Mouse (Mus musculus) thymus, postnatal 36 days (tissue): ENCODE data around the gene Snx20.

Experiments
- DNase-seq, 2 experiments: peaks; one replicate each; pipeline ENCODE4 v3.0.0; 2022; ENCODE audit warnings: mixed read lengths in 2 of 2

Gene Snx20

GRCm38 (mm10) chr8:88642734-88643564 lies 7.0 kb upstream of the Snx20 start:
- DNase-seq = no peak

- DNase-seq = no peak
Observed at GRCm38 (mm10) chr8:88638908-88639307, 3.0 kb upstream of the Snx20 start.

DNA sequence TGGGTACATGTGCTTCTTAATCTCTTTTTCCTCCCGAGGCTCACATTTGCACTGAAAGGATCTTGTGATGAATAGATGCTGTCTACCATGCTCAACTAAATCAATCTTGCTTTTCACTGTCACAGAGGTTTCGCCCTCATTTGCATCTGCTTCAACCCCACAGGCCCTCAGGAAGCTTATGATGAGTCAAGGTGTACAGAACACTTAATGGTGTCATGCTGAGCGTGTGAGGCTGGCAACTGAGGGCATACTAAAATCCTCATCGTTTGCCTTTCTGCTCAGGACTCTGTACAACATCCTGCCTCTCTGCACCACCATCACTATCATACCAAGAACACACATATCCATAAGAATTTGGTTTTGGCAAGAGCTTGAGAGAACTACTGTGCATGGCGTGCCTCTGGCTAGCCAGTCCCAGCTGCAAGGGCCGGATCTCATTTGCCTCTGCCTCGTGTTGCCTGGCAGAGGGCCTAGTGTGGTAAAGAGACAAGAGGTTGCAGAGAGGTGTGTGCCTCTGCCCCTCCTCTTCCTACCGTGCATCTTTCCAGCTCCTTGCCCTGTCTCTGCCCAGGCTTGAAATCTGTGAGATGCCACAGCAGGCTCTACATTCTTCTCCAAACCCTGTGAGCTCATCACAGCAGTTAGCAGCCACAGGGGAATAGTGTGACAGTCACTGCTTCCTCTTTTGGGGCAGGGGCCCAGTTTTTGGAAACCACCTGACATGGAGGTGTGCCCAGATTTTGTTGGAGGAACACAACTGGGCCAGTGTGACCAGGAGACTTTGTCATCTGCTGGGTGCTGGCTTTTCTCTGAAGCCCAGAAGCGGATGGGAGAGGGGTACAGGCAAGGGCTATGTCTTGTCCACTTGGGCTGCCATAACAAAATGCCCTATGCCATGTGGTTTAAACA lies 1.4 kb upstream of the Snx20 start:
- DNase-seq = no peak

GRCm38 (mm10) chr8:88633343-88633765 lies 2.6 kb downstream of the Snx20 start:
- DNase-seq = no peak

GRCm38 (mm10) chr8:88631081-88631480 lies 4.8 kb downstream of the Snx20 start:
- DNase-seq = peak in 1 of 2 experiments; percentile 35

DNA sequence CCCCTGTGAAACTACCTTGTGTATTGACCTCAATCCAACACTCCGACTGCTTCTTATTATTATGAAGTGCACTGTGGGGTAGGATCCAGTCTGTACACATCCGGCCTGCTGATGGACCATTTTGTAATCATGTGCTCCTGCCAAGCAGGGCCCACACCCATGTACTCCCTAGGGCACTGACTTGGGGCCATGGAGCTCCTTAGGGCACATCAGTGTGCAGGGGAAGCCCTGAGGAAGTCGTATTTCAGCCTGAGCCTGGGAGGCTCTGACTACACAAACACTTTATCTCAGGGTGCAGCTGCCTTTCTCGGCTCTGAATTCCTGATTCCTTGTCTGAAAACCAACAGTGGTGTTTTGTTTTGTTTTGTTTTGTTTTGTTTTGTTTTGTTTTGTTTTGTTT lies 5.7 kb downstream of the Snx20 start:
- DNase-seq = no peak

DNA sequence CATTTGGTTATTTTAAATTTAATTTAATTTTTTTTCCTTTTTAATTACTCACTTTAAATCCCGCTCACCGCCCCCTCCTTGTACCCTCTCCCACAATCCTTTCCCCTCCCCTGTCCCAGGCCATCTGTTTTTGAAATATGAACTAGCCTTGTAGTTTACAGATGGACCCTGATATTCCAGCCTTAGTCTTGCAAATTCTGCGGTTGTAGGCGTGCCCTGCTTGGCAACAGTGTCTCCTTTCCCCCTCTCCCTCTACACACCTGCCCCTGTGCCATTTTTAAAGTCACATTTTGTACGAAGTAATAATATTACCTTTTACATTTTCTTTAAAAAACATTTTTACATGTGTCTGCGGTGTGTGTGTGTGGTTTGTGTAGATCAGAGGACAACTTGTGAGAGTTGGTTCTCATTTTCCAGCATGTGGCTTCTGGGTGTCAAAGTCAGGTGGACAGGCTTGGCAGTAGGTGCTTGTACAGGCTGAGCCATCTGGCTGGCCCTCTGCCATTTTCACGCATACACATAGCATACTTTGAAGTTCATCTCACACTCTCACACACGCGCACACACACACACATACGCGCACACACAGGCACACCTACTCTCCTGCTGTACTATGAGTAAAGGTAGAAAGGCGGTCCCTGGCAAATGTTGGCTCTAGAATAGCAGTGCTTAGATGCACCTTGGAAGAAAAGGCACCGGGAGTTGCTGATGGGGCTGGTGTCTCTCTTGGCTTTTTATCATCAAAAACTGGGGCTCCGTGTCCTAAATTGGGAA lies 7.7 kb downstream of the Snx20 start:
- DNase-seq = no peak

GRCm38 (mm10) chr8:88627265-88627991 lies 8.5 kb downstream of the Snx20 start:
- no peak for DNase-seq

DNA sequence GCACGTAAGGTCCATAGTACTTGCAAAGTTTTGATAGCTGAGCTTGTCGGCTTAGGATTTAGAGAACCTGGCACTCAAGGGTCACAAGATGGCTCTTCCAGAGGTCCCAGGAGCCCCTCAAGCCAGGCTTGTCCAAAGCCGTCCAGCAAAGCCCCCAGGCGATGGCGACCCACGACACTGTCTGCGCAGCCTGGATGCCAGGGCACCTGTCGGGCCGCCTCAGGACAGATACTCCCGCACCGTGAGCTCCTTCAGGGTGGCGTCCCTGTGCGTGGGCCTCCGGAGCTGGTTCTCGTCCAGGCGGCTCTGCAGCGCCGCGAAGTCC lies 9.0 kb downstream of the Snx20 start:
- DNase-seq = no peak

DNA sequence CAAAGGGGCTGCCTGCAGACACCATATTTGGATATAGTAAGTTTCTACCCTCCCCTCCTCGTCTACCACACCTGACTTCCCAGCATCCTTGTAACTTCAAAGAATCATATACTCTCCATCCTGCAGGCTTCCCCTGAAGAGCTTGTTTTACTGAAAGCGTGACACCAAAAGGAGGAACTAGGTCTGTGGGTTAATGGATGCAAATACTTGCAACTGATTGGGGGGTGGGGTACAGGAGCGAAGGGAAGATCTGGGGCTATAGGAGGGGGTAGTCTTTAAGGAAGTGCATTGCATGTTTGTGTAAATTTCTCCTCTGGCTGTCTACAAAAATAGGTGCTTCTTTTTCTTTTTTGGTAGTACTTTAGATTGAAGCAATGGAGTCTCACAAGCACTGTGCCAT lies 9.5 kb downstream of the Snx20 start:
- no peak for DNase-seq

DNA sequence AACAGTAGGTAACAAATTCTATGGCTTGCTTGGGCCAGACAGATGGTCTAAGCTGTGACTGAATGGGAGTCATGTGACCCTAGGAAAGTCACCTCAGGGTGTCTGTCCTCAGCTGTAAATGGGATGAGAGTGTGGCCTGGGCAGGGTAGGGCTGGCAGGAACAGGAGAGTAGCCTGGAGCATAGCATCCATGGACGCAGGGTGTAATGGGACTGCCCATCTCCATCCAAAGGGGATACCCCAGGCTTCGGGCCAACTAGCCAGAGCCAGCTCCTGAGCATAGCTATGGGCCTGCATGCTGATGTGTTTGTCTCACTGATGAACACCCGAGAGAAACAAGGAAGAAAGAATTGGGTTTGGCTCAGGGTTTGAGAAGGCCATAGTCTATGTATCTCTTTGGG lies 11.7 kb downstream of the Snx20 start:
- no peak for DNase-seq

- no peak for DNase-seq
Observed at GRCm38 (mm10) chr8:88623351-88623750, 12.6 kb downstream of the Snx20 start.

DNA sequence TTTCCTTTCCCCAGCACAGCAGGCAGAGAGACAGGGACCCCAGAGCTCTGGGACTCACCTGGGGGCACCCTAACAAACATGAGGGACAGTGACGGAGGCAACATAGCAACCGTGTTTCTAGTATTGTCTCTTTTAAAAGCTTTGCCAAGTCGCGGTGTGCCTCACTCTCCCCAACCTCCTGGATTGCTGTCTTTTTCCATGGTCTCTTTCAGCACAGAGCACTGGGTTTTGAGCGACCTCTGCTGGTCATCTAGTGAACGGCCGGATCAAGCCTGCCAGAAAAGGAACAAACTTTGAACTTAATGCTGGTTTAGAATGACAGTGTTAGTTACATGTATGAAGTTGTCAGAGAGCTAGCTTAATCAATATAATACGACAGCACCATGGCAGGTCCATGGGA lies 14.5 kb downstream of the Snx20 start:
- peak; percentile 57 to 59 for DNase-seq

- no peak for DNase-seq
Observed at GRCm38 (mm10) chr8:88620931-88621330, 15.0 kb downstream of the Snx20 start.

DNA sequence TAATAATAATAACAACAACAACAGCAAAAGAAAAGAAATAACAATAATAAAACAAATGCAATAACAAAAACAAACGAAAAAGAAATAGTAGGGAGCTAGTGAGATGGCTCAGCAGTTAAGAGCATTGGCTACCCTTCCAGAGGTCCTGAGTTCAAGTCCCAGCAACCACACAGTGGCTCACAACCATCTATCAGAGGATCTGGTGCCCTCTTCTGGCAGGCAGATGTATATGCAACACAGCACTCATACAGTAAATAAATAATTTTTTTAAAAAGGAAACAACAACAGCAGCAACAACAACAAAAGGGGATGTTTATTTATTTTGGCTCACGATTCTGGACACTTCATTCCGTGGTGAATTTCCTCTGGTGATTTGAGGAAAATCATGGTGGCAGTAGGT lies 16.4 kb downstream of the Snx20 start:
- DNase-seq = peak; percentile 21 to 29

GRCm38 (mm10) chr8:88618612-88619011 lies 17.3 kb downstream of the Snx20 start:
- no peak for DNase-seq

DNA sequence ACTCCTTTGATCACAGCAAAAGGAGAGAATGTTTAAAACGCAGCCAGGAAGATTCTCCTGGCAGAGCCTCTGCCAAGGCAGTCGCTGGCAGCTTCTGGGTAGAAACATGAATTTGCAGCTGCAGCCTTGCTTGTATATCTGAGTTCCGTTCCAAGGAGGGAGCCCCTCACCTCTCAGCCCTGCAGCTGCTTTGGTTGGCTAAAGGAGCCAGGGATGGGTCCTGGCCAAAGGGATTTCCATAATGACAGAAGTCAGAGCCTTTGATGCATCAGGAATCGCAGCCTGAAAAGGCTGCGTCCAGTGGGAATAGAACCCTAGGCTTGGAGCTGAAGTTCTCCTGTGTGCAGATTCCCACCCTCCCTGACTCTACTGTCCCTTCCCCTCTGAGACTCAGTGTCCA lies 20.9 kb downstream of the Snx20 start:
- DNase-seq = no peak

GRCm38 (mm10) chr8:88610271-88610670 lies 25.7 kb downstream of the Snx20 start:
- DNase-seq = no peak

DNA sequence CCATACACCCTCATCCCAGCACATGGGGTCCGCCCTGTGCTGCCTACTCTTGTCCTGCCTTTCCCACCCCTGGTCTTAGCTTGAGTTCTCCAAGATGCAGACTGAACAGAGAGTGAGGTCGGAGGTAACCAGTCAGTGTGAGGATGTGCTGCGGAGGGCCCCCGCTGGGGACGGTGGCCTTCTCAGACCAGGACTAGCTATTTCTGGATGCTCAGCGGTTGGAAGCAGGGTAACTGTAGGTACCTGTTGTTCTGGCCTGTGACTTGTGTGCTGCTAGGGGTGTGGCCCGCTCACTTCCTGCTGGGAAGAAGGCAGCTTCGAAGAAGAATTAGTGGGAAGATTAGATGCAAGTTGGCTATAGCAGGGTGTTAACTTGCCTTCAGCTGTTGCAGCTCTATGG lies 26.9 kb downstream of the Snx20 start:
- no peak for DNase-seq

GRCm38 (mm10) chr8:88605361-88606040 lies 30.4 kb downstream of the Snx20 start:
- no peak for DNase-seq

DNA sequence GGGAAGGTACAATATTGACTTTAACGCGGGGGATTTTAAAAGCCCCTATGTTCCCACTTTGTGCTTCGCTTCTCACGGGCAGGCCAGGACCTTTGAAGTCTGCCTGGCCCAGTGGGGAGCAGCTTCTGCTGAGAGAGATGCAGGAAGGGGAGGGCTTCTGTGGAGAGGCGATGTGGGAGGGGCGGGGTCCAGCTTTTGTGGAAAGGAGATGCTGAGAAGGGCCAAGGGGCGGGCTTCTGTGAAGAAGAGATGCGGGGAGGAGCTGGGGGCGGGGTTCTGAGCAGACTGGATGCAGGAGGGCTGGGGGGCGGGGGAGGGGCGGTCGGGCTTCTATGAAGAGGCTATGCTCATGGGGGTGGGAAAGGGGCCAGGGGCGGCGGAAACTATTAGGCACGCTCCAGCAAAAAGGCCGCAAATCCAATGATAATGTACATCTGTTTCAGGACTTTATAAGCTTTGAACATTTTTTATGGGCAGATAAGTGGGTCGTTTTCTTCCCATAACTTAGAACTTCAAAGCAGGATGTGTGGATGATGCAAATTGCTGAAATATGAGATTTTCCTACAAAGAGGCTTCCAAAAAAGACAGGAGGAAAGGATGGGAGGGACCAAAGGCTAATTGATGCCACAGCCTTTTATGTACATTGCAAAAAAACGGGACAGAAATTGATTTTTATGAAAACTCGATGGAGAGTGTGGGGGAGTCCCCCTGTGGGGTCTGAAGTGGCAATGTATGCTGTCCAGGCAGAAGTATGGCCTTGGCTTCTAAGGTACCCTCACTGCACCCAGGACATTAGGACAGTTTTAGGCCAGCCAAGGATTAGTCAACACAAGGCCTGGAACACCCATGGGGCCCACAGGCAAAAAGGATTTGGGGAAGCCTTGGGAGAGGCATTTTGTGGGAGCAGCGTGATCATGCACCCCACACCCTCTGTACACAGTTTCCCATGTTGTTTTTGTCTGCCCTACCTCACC lies 31.6 kb downstream of the Snx20 start:
- peak; percentile 63 to 78 for DNase-seq
